Mouse (Mus musculus): ENCODE measurements around the gene Spata21.

DNA sequence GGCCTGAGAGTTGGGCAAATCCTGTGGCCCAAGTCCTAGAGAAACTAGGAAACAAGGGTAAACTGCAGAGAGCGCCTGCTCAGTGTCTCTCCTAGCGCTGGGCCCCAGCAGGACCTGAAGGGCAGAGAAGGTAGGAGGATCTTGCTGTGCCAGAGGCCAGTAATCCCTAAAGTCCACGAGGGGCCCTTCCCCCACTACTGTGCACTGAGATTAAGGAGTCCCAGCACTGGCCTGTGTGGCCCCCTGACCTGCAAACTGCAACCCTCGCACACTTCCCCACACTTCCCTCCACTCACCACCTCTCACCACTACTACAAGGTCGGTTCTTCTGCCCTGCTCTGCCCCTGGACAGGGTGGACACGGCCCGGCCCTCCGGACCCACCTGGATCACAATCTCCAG is 35.0 kb upstream of the Spata21 start:
- no peak for TF ChIP-seq CTCF (IDR thresholded peaks at IDR 0.05; ENCODE audit: low read depth)
- no peak for TF ChIP-seq EP300 (optimal IDR thresholded peaks at IDR 0.05)

Measured in stomach, postnatal 0 days (tissue).